Mouse (Mus musculus) myocyte (in vitro differentiated cells): ENCODE measurements at regions not wholly inside any gene's neighbourhood (a gene's known extent, or its start where the extent isn't known, plus 50 kb on each side); places are given as distances from the start of the nearest gene placed in this dataset.

ENCODE experiments used
- MAX ChIP-seq: IDR thresholded peaks from one replicate; pipeline ENCODE4 v1.6.1; 2011; ENCODE audit warnings: low read depth, mild to moderate bottlenecking, control low read depth
- POLR2A ChIP-seq: IDR thresholded peaks from one replicate; pipeline ENCODE4 v1.6.1; 2011; ENCODE audit warnings: low read depth, mild to moderate bottlenecking, control low read depth, moderate library complexity; ENCODE audit not compliant: insufficient read length
- USF1 ChIP-seq: IDR thresholded peaks from one replicate; pipeline ENCODE4 v1.6.1; 2011; ENCODE audit warnings: low read depth, mild to moderate bottlenecking, control low read depth, moderate library complexity

DNA sequence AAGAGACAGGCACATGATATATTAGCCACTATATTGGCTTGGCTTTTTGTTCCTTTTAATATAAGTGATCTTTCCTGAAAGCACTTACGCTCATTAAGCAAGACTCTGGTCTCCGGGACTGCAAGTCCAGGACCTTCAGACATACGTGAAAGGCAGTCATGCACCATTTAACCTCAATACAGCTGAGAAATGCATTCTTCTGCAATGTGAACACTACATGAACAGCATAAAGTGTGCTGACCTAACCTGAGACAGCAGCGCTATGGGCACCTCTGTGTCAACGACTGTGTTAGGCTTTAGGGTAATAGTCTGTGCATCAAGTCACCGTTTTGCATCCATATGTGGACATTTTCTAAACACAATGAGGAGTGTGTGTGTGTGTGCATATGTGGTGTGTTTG is 137.3 kb downstream of the Gm11146 start:
- TF ChIP-seq MAX: no peak
- TF ChIP-seq USF1: no peak
- no peak for TF ChIP-seq POLR2A
